Comparison of ENCODE assay signal across 8 mouse cellular contexts in the genomic region with DNA sequence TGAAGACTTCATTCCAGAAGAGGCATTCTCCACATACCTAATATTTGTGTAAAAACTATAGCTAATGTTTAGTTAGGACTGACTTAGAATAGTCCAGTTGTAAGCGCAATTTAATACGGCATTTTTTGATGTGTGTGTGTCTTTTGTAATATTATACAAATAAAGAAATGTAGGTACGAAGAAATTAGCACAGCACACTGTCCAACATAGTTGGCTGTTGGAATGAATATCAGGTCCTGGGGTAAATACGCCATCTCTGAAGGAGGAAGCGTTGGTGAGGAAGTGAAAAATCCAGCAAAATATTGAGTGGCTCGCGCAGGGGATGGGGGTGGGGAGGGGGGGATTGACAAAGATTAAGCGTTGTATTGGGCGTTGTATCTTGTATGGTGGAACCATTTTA. TPM values are rescaled to one million over a fixed set of nuclear protein-coding genes. Genes with fewer than 3 reads are reported as not detected.
DNase-seq lines count a peak whose midpoint lies in the region; ATAC-seq and TF ChIP-seq lines count a peak whose summit lies in the region.

No protein-coding gene starts in this region.

- H3K4me1 ChIP-seq in lung, embryonic 16.5 days (replicated peaks; ENCODE audit: control insufficient read depth, insufficient read depth, low read length), result peaks cover 14% of the 10 kb centered on the region
- H3K4me1 ChIP-seq in forebrain, embryonic 12.5 days, result peaks cover 16% of the 10 kb centered on the region
- peaks cover 11% of the 10 kb centered on the region for H3K4me1 ChIP-seq in limb, embryonic 14.5 days (ENCODE audit: control insufficient read depth, insufficient read depth, low read length)

- H3K9me3 ChIP-seq in lung, embryonic 16.5 days (ENCODE audit: control insufficient read depth, low read length), result no peaks in the 10 kb centered on the region
- no peaks in the 10 kb centered on the region for H3K9me3 ChIP-seq in forebrain, embryonic 12.5 days
- no peaks in the 10 kb centered on the region for H3K9me3 ChIP-seq in limb, embryonic 14.5 days (ENCODE audit: control insufficient read depth, low read length)

- 0 out of 2 replicates have a peak overlapping the region, but pooled peaks have one; percentile 31 for H3K27ac ChIP-seq in lung, embryonic 16.5 days (ENCODE audit: low read length)
- H3K27ac ChIP-seq in forebrain, embryonic 12.5 days, result no peak overlapping the region
- H3K27ac ChIP-seq in limb, embryonic 14.5 days (replicated peaks; ENCODE audit: low read depth, low read length), result no peak overlapping the region

- peak overlapping the region; percentile 55 for H3K4me2 ChIP-seq in lung, embryonic 16.5 days (ENCODE audit: low read depth, low read length)
- peak overlapping the region; percentile 40 for H3K4me2 ChIP-seq in forebrain, embryonic 12.5 days
- H3K4me2 ChIP-seq in limb, embryonic 14.5 days (replicated peaks; ENCODE audit: low read depth, low read length, severe bottlenecking), result peak overlapping the region; percentile 43

- peak overlapping the region; percentile 81 for H3K4me3 ChIP-seq in lung, embryonic 16.5 days (ENCODE audit: low read length)
- H3K4me3 ChIP-seq in forebrain, embryonic 12.5 days (replicated peaks), result peak overlapping the region; percentile 82; the same call in 1 of the 2 replicates
- H3K4me3 ChIP-seq in limb, embryonic 14.5 days (replicated peaks; ENCODE audit: low read length), result peak overlapping the region; percentile 74

- H3K36me3 ChIP-seq in lung, embryonic 16.5 days (ENCODE audit: control insufficient read depth, insufficient read depth, low read length), result no peaks in the 10 kb centered on the region
- H3K36me3 ChIP-seq in forebrain, embryonic 12.5 days (replicated peaks), result 0 out of 2 replicates have a peak, but pooled peaks cover 3% of the 10 kb centered on the region
- H3K36me3 ChIP-seq in limb, embryonic 14.5 days (ENCODE audit: control insufficient read depth, insufficient read depth, low read length), result no peaks in the 10 kb centered on the region

- 34% methylated on average over 9 of the region's 9 CpGs for WGBS in lung, embryonic 16.5 days
- WGBS in forebrain, embryonic 12.5 days, result 54% methylated on average over 9 of the region's 9 CpGs
- WGBS in limb, embryonic 14.5 days, result 53% methylated on average over 9 of the region's 9 CpGs

- no peak for DNase-seq in lung, postnatal 10 days
- DNase-seq in limb, embryonic 14.5 days (ENCODE audit: low spot score), result no peak
- no peak for DNase-seq in spleen, postnatal 10 days (ENCODE audit: low spot score in 2 of 2)
- DNase-seq in adrenal gland, postnatal 4 days (ENCODE audit: low spot score in 2 of 2), result no peak

- no peaks in the 10 kb centered on the region for H3K27me3 ChIP-seq in lung, embryonic 16.5 days (ENCODE audit: control insufficient read depth, insufficient read depth, low read depth, low read length)
- no peaks in the 10 kb centered on the region for H3K27me3 ChIP-seq in forebrain, embryonic 12.5 days
- H3K27me3 ChIP-seq in limb, embryonic 14.5 days (ENCODE audit: control insufficient read depth, insufficient read depth, low read length), result no peaks in the 10 kb centered on the region

- TF ChIP-seq POLR2A in limb, embryonic 14.5 days (IDR thresholded peaks at IDR 0.05; ENCODE audit: borderline replicate concordance, extremely low read depth, insufficient read depth, insufficient read length), result no peak

- no peak for ATAC-seq in lung, embryonic 16.5 days (ENCODE audit: low read depth)
- no peak for ATAC-seq in forebrain, embryonic 12.5 days (ENCODE audit: low FRiP score)
- ATAC-seq in limb, embryonic 14.5 days (ENCODE audit: low FRiP score, low read depth), result peak; percentile 4; the same call in 1 of the 2 replicates
- ATAC-seq in neutrophil, adult 5-6 weeks (ENCODE audit: extremely low read depth, insufficient number of reproducible peaks, low FRiP score, poor library complexity, severe bottlenecking), result 0 out of 2 replicates have a peak, but pooled peaks have one; percentile 20
- no peak for ATAC-seq in cerebellum, adult (ENCODE audit: insufficient number of reproducible peaks, low FRiP score, low TSS enrichment)

- peak overlapping the region; percentile 63 for H3K9ac ChIP-seq in lung, embryonic 16.5 days (ENCODE audit: low read length)
- 0 out of 2 replicates have a peak overlapping the region, but pooled peaks have one; percentile 21 for H3K9ac ChIP-seq in forebrain, embryonic 12.5 days
- no peak overlapping the region for H3K9ac ChIP-seq in limb, embryonic 14.5 days (ENCODE audit: low read depth, low read length, severe bottlenecking)

RNA-seq across cellular contexts. Expression of a gene that starts 0.5 kb away (rescaled TPM):
- polyA plus RNA-seq in lung, embryonic 16.5 days (2015; fragmentation: Nextera tagmentation; extraction: Ambion mirVana), result 15.7 and 16.8 TPM in 2 replicates
- polyA plus RNA-seq in forebrain, embryonic 12.5 days (2016; fragmentation: Nextera tagmentation; extraction: Ambion mirVana), result 16.2 and 16.4 TPM in 2 replicates
- 10.2 and 11.1 TPM in 2 replicates for polyA plus RNA-seq in limb, embryonic 14.5 days (2012; rRNA removed)
- polyA plus RNA-seq in limb, embryonic 14.5 days (2014; fragmentation: Nextera tagmentation; extraction: Ambion mirVana), result 9.6 and 10.9 TPM in 2 replicates
- 59.1 and 60.3 TPM in 2 replicates for total RNA-seq in neutrophil, adult 5-6 weeks (2017)
- total RNA-seq in adrenal gland, postnatal 4 days (2021), result 10 to 100 TPM; 19.3 to 20.3 TPM

RNA-seq across cellular contexts. Expression of a gene that starts 17.2 kb away (rescaled TPM):
- 24.8 and 27.2 TPM in 2 replicates for polyA plus RNA-seq in lung, embryonic 16.5 days (2015; fragmentation: Nextera tagmentation; extraction: Ambion mirVana)
- 41.4 and 43.0 TPM in 2 replicates for polyA plus RNA-seq in forebrain, embryonic 12.5 days (2016; fragmentation: Nextera tagmentation; extraction: Ambion mirVana)
- 12.3 and 14.3 TPM in 2 replicates for polyA plus RNA-seq in limb, embryonic 14.5 days (2012; rRNA removed)
- polyA plus RNA-seq in limb, embryonic 14.5 days (2014; fragmentation: Nextera tagmentation; extraction: Ambion mirVana), result 26.7 and 29.5 TPM in 2 replicates
- total RNA-seq in neutrophil, adult 5-6 weeks (2017), result 63.7 and 64.7 TPM in 2 replicates
- 10 to 100 TPM; 35.1 to 35.7 TPM for total RNA-seq in adrenal gland, postnatal 4 days (2021)

RNA-seq across cellular contexts. Expression of a gene that starts 45.5 kb away (rescaled TPM):
- polyA plus RNA-seq in lung, embryonic 16.5 days (2015; fragmentation: Nextera tagmentation; extraction: Ambion mirVana), result 23.4 and 26.7 TPM in 2 replicates
- polyA plus RNA-seq in forebrain, embryonic 12.5 days (2016; fragmentation: Nextera tagmentation; extraction: Ambion mirVana), result 19.3 and 22.5 TPM in 2 replicates
- polyA plus RNA-seq in limb, embryonic 14.5 days (2012; rRNA removed), result 9.3 and 10.5 TPM in 2 replicates
- polyA plus RNA-seq in limb, embryonic 14.5 days (2014; fragmentation: Nextera tagmentation; extraction: Ambion mirVana), result 24.4 and 26.2 TPM in 2 replicates
- total RNA-seq in neutrophil, adult 5-6 weeks (2017), result 103 and 121 TPM in 2 replicates
- 10 to 100 TPM; 32.0 to 36.9 TPM for total RNA-seq in adrenal gland, postnatal 4 days (2021)

Comparison
In these comparisons a context has a peak if more than half of its experiments do, and no peak if none do; other contexts are left out.
1. ATAC-seq: peak in limb, embryonic 14.5 days (single experiment) and neutrophil, adult 5-6 weeks (single experiment); none in lung, embryonic 16.5 days (single experiment), forebrain, embryonic 12.5 days (single experiment) and cerebellum, adult (single experiment).
2. Peak in every context shown above with its lines, with median percentiles within 50 percentile points of each other: H3K4me2 ChIP-seq and H3K4me3 ChIP-seq.